Mouse (Mus musculus) A20 (cell line): ENCODE results near the gene Gnb3.
"Not testable (repeated sequence)": the region's sequence is repeated elsewhere in the genome, so short reads cannot be mapped to it uniquely, and the experiment has no call there.

Experiments
- DNase-seq: peaks from one replicate; pipeline ENCODE4 v3.0.0-alpha.2; 2011; ENCODE audit warnings: low read depth, low spot score

Gene Gnb3

DNA sequence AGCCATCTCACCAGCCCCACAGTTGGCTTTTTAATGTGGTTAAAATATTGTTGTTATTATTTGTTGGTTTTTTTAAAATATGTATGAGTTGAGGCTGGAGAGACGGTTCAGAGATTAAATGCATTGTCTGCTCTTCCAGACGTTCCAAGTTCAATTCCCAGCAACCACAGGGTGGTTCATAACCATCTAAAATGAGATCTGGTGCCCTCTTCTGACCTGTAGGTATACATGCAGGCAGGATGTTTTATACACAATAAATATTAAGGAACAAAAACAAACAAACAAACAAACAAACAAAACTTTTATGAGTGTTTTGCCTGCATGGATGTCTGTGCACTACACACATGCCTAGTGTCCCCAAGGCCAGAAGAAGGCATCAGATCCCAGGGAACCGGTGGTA is 37.0 kb downstream of the Gnb3 start:
- DNase-seq, result no peak

DNA sequence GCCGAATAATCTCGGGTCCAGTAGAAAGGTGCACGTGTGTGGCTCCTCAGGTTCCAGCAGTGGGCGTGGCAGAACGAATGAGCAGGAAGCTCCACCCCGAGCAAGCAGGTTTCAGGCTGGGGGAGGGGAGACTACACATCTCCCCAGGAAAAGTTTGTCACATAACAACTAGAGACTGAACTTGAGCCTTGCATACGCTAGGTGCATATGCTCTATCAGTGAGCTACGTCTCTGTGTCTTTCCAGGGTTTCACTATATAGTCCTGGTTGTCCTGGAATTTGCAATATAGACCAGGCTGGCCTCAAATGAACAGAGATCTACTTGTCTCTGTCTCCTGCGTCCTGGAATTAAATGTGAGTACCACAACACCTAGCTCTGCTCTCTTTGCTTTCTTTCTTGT is 37.7 kb downstream of the Gnb3 start:
- not testable (repeated sequence) for DNase-seq

DNA sequence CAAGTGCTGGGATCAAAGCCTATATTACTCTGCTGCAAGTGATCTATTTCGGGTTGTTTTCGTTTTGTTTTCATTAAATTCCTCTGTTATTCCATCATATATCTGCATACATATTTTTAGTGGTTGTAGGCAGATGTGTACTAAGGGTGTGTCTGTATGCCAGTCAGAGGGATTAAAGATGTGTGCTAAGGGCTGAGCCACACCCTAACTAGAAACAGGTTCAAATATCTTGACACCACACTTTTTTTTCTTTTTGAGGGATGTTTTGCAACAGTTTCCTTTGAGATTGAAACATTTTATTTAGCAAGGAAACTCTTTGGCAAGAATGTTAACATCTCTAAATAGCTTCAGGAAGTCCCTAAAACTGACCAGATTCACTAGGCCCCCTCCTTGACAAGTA is 43.9 kb downstream of the Gnb3 start:
- no peak for DNase-seq

DNA sequence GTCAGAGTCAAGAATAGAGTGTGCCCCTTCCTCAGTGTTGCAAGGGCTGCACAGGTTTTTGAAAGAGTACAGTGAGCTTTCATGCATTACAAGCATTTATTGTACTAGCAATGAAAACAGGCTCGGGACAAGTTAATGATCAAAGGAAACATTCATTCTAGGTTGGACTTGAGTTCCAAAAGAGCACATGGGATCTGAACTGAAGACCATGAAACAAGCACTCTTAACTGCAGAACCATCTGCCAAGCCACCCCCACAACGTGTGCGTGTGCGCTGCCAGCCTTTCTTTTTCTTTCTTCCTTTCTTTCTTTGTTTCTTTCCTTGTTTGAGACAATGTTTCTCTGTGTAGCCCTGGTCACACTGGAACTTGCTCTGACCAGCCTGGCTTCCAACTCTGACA is 44.3 kb downstream of the Gnb3 start:
- DNase-seq, result no peak

DNA sequence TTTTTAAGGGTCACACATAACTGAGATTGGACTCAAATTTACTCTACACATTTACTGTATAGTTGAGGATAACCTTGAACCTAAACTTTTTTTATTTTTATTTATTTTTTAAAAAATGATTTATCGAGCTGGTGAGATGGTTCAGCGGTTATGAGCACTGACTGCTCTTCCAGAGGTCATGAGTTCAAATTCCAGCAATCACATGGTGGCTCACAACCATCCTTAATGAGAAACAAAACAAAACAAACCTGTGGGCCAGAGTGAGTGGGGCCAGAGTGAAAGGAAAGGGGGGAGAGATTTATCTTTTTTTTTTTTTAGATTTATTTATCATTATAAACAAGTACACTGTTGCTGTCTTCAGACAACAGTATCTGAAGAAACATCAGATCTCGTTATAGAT is 48.2 kb downstream of the Gnb3 start:
- DNase-seq, result no peak

DNA sequence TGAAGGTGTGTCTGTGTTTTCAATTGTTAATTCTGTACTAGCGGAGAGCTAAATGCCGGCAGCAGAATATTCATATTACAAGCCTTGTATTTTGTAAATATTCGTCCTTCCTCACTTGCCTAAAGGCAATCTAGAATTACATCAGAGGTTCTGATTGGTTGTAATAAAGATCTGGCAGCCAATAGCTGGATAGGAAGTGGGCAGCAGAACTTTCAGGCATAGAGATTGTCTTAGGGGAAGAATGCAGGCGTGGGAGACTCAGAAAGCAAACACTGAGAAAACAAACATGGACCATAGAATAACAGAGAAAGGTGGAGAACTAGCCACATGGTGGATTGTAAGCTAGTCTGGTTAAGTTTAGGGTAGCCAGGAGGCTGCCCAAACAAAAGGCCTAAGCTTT is 50.0 kb downstream of the Gnb3 start:
- DNase-seq, result no peak

DNA sequence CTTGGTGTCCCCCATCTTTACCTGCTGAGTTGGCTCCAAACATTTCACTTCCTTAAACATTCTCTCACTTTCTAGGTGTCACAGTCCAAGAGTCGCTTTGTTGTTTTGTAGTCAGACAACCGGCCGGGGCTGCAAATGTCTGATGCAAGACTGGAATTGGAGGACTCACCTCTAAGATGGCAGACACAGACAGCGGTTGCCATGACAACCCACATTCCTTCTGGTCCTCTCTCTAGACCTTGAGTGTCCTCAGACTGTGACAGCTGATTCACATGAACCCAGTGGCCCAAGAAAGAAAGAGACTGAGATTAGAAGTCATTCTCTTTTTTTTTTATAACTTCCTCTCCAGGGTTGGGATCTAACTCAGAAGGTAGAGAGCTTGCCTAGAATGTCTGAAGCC is 50.6 kb downstream of the Gnb3 start:
- no peak for DNase-seq

DNA sequence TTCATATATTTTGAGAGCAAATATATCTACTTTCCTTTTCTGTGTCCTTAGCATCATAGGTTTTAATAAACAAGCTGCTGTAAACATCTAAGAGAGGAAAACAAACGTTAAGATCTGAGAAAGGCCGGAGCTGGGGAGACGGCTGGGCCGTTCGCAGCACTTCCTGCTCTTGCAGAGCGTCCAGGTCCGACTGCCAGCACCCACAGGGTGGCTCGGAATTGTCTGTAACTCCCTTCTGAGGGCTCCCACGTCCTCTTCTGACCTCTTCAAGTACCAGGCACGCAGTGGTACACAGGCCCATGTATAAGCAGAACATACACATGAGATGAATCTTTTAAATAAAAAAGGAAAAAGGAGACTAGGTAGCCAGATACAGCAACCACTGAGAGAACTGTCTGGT is 52.4 kb downstream of the Gnb3 start:
- DNase-seq, result no peak

DNA sequence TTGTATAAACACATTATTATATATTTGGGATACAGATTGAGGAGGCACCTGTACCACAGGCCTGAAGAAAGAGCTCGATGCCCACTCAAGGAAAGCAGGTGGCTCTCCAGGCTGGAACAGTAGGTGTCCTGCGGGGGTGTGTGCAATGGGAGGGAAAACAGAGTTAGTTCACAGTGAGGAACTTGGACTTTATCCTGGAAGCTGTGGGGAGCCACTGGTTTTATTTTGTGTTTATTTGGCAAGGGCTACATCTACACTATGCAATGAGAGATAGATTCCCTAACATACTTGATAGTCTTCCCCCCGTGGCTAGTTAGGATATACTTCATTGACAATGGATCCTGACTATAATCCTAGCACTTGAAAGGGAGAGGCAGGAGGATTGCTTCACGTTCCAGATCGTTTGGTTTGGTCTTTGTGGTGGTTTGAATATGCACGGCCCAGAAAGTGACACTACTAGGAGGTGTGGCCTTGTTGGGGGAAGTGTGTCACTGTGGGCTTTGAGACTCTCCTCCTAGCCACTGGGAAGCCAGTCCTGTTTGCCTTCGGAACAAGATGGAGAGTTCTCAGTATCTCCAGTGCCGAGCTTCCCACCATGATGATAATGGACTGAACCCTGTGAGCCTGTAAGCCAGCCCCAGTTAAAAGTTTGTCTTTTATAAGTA is 53.2 kb downstream of the Gnb3 start:
- no peak for DNase-seq
